Mouse (Mus musculus): ENCODE measurements at regions not wholly inside any gene's neighbourhood (a gene's known extent, or its start where the extent isn't known, plus 50 kb on each side); places are given as distances from the start of the nearest gene placed in this dataset.

GRCm38 (mm10) chr17:81201052-81201451, 136.2 kb upstream of the Thumpd2 start:
- Histone ChIP-seq H3K27ac (ENCODE audit: low read length) (no peak overlapping the region), H3K36me3 (ENCODE audit: control insufficient read depth, insufficient read depth, low read length) (no peaks in the 10 kb centered on the region), H3K4me3 (ENCODE audit: low read length) (no peak overlapping the region), H3K27me3 (ENCODE audit: control insufficient read depth, insufficient read depth, low read depth, low read length) (no peaks in the 10 kb centered on the region), H3K9ac (ENCODE audit: low read length) (no peak overlapping the region), H3K4me2 (ENCODE audit: low read depth, low read length) (no peak overlapping the region; the same call in 1 of the 2 replicates), H3K9me3 (ENCODE audit: control insufficient read depth, low read length) (no peaks in the 10 kb centered on the region), H3K4me1 (replicated peaks; ENCODE audit: control insufficient read depth, insufficient read depth, low read length) (0 out of 2 replicates have a peak, but pooled peaks cover 2% of the 10 kb centered on the region)
- no peak for ATAC-seq (ENCODE audit: low read depth)
- WGBS, result 39% methylated on average over 8 of the region's 8 CpGs

- no peak overlapping the region for H3K27ac ChIP-seq (ENCODE audit: low read length)
Observed at GRCm38 (mm10) chr17:81194006-81194405, 129.1 kb upstream of the Thumpd2 start.

GRCm38 (mm10) chr17:81193230-81193871, 128.5 kb upstream of the Thumpd2 start:
- Histone ChIP-seq H3K4me1 (replicated peaks; ENCODE audit: control insufficient read depth, insufficient read depth, low read length) (no peaks in the 10 kb centered on the region), H3K9ac (ENCODE audit: low read length) (no peak overlapping the region), H3K27me3 (ENCODE audit: control insufficient read depth, insufficient read depth, low read depth, low read length) (no peaks in the 10 kb centered on the region), H3K4me2 (ENCODE audit: low read depth, low read length) (no peak overlapping the region), H3K36me3 (ENCODE audit: control insufficient read depth, insufficient read depth, low read length) (no peaks in the 10 kb centered on the region), H3K27ac (ENCODE audit: low read length) (no peak overlapping the region), H3K4me3 (ENCODE audit: low read length) (no peak overlapping the region), H3K9me3 (ENCODE audit: control insufficient read depth, low read length) (no peaks in the 10 kb centered on the region)
- WGBS, result 31% methylated on average over 8 of the region's 8 CpGs
- 0 out of 2 replicates have a peak, but pooled peaks have one; percentile 23 for ATAC-seq (ENCODE audit: low read depth)

More at GRCm38 (mm10) chr17:81194006-81194405, 129.1 kb upstream of the Thumpd2 start:
- ATAC-seq (ENCODE audit: low read depth), result no peak
- Histone ChIP-seq H3K4me1 (replicated peaks; ENCODE audit: control insufficient read depth, insufficient read depth, low read length) (no peaks in the 10 kb centered on the region), H3K9ac (ENCODE audit: low read length) (no peak overlapping the region), H3K9me3 (ENCODE audit: control insufficient read depth, low read length) (no peaks in the 10 kb centered on the region), H3K4me2 (ENCODE audit: low read depth, low read length) (no peak overlapping the region), H3K27me3 (ENCODE audit: control insufficient read depth, insufficient read depth, low read depth, low read length) (no peaks in the 10 kb centered on the region), H3K4me3 (ENCODE audit: low read length) (no peak overlapping the region), H3K36me3 (ENCODE audit: control insufficient read depth, insufficient read depth, low read length) (no peaks in the 10 kb centered on the region)
- WGBS, result 71% methylated on average over 10 of the region's 10 CpGs

- no peaks in the 10 kb centered on the region for H3K36me3 ChIP-seq (ENCODE audit: control insufficient read depth, insufficient read depth, low read length)
- H3K27me3 ChIP-seq (ENCODE audit: control insufficient read depth, insufficient read depth, low read depth, low read length), result no peaks in the 10 kb centered on the region
- WGBS, result 44% methylated on average over 4 of the region's 4 CpGs
- no peak overlapping the region for H3K27ac ChIP-seq (ENCODE audit: low read length)
- H3K9ac ChIP-seq (ENCODE audit: low read length), result no peak overlapping the region
- ATAC-seq (ENCODE audit: low read depth), result peak; percentile 56
- H3K4me1 ChIP-seq (replicated peaks; ENCODE audit: control insufficient read depth, insufficient read depth, low read length), result no peaks in the 10 kb centered on the region
- no peaks in the 10 kb centered on the region for H3K9me3 ChIP-seq (ENCODE audit: control insufficient read depth, low read length)
- no peak overlapping the region for H3K4me3 ChIP-seq (ENCODE audit: low read length)
- H3K4me2 ChIP-seq (ENCODE audit: low read depth, low read length), result no peak overlapping the region
Observed at GRCm38 (mm10) chr17:81189996-81190395, 125.1 kb upstream of the Thumpd2 start.

GRCm38 (mm10) chr17:81185685-81186084, 120.8 kb upstream of the Thumpd2 start:
- Histone ChIP-seq H3K9ac (ENCODE audit: low read length) (no peak overlapping the region), H3K4me1 (replicated peaks; ENCODE audit: control insufficient read depth, insufficient read depth, low read length) (no peaks in the 10 kb centered on the region), H3K36me3 (ENCODE audit: control insufficient read depth, insufficient read depth, low read length) (no peaks in the 10 kb centered on the region), H3K9me3 (ENCODE audit: control insufficient read depth, low read length) (no peaks in the 10 kb centered on the region), H3K27me3 (ENCODE audit: control insufficient read depth, insufficient read depth, low read depth, low read length) (no peaks in the 10 kb centered on the region), H3K4me2 (ENCODE audit: low read depth, low read length) (no peak overlapping the region), H3K27ac (ENCODE audit: low read length) (no peak overlapping the region), H3K4me3 (ENCODE audit: low read length) (no peak overlapping the region)
- WGBS, result 69% methylated on average over 1 of the region's 1 CpGs
- no peak for ATAC-seq (ENCODE audit: low read depth)

GRCm38 (mm10) chr17:81180813-81181424, 116.0 kb upstream of the Thumpd2 start:
- no peaks in the 10 kb centered on the region for H3K4me1 ChIP-seq (replicated peaks; ENCODE audit: control insufficient read depth, insufficient read depth, low read length)
- H3K9ac ChIP-seq (ENCODE audit: low read length), result no peak overlapping the region
- H3K9me3 ChIP-seq (ENCODE audit: control insufficient read depth, low read length), result no peaks in the 10 kb centered on the region
- no peak overlapping the region for H3K4me3 ChIP-seq (ENCODE audit: low read length)
- H3K27me3 ChIP-seq (ENCODE audit: control insufficient read depth, insufficient read depth, low read depth, low read length), result no peaks in the 10 kb centered on the region
- 82% methylated on average over 8 of the region's 8 CpGs for WGBS
- H3K27ac ChIP-seq (ENCODE audit: low read length), result no peak overlapping the region
- ATAC-seq (ENCODE audit: low read depth), result no peak
- H3K4me2 ChIP-seq (ENCODE audit: low read depth, low read length), result no peak overlapping the region
- H3K36me3 ChIP-seq (ENCODE audit: control insufficient read depth, insufficient read depth, low read length), result no peaks in the 10 kb centered on the region

- no peak overlapping the region for H3K4me2 ChIP-seq (ENCODE audit: low read depth, low read length)
- no peak overlapping the region for H3K27ac ChIP-seq (ENCODE audit: low read length)
- H3K27me3 ChIP-seq (ENCODE audit: control insufficient read depth, insufficient read depth, low read depth, low read length), result no peaks in the 10 kb centered on the region
- no peak overlapping the region for H3K9ac ChIP-seq (ENCODE audit: low read length)
- no peak for ATAC-seq (ENCODE audit: low read depth)
- H3K9me3 ChIP-seq (ENCODE audit: control insufficient read depth, low read length), result no peaks in the 10 kb centered on the region
- no peaks in the 10 kb centered on the region for H3K36me3 ChIP-seq (ENCODE audit: control insufficient read depth, insufficient read depth, low read length)
- peaks cover 4% of the 10 kb centered on the region; the same call in 1 of the 2 replicates for H3K4me1 ChIP-seq (replicated peaks; ENCODE audit: control insufficient read depth, insufficient read depth, low read length)
- 73% methylated on average over 3 of the region's 3 CpGs for WGBS
- no peak overlapping the region for H3K4me3 ChIP-seq (ENCODE audit: low read length)
Observed at GRCm38 (mm10) chr17:81176306-81176705, 111.4 kb upstream of the Thumpd2 start.

- 16% methylated on average over 4 of the region's 4 CpGs for WGBS
- H3K4me2 ChIP-seq (ENCODE audit: low read depth, low read length), result no peak overlapping the region
- H3K9me3 ChIP-seq (ENCODE audit: control insufficient read depth, low read length), result no peaks in the 10 kb centered on the region
- no peak overlapping the region for H3K4me3 ChIP-seq (ENCODE audit: low read length)
- no peak overlapping the region for H3K9ac ChIP-seq (ENCODE audit: low read length)
- no peak overlapping the region for H3K27ac ChIP-seq (ENCODE audit: low read length)
- no peaks in the 10 kb centered on the region for H3K27me3 ChIP-seq (ENCODE audit: control insufficient read depth, insufficient read depth, low read depth, low read length)
- peaks cover 4% of the 10 kb centered on the region; the same call in 1 of the 2 replicates for H3K4me1 ChIP-seq (replicated peaks; ENCODE audit: control insufficient read depth, insufficient read depth, low read length)
- ATAC-seq (ENCODE audit: low read depth), result peak; percentile 57; the same call in 1 of the 2 replicates
- H3K36me3 ChIP-seq (ENCODE audit: control insufficient read depth, insufficient read depth, low read length), result no peaks in the 10 kb centered on the region
Observed at GRCm38 (mm10) chr17:81175877-81176276, 111.0 kb upstream of the Thumpd2 start.

GRCm38 (mm10) chr17:81172943-81173342, 108.1 kb upstream of the Thumpd2 start:
- Histone ChIP-seq H3K27me3 (ENCODE audit: control insufficient read depth, insufficient read depth, low read depth, low read length) (no peaks in the 10 kb centered on the region), H3K4me1 (replicated peaks; ENCODE audit: control insufficient read depth, insufficient read depth, low read length) (peaks cover 4% of the 10 kb centered on the region; the same call in 1 of the 2 replicates)
- WGBS, result 47% methylated on average over 3 of the region's 3 CpGs

More at GRCm38 (mm10) chr17:81172943-81173342, 108.1 kb upstream of the Thumpd2 start:
- H3K9me3 ChIP-seq (ENCODE audit: control insufficient read depth, low read length), result no peaks in the 10 kb centered on the region
- no peak for ATAC-seq (ENCODE audit: low read depth)
- no peak overlapping the region for H3K4me2 ChIP-seq (ENCODE audit: low read depth, low read length)
- H3K4me3 ChIP-seq (ENCODE audit: low read length), result no peak overlapping the region
- H3K27ac ChIP-seq (ENCODE audit: low read length), result no peak overlapping the region
- H3K9ac ChIP-seq (ENCODE audit: low read length), result no peak overlapping the region
- no peaks in the 10 kb centered on the region for H3K36me3 ChIP-seq (ENCODE audit: control insufficient read depth, insufficient read depth, low read length)
